Mouse (Mus musculus): ENCODE results near the gene Stambpl1. TPM values are rescaled to one million over a fixed set of nuclear protein-coding genes. Genes with fewer than 3 reads are reported as not detected.
A peak's percentile ranks its signal among the peaks of the same experiment; 100 is the strongest.
"Not testable (repeated sequence)": the region's sequence is repeated elsewhere in the genome, so short reads cannot be mapped to it uniquely, and the experiment has no call there.

The Stambpl1 gene
- total RNA-seq, 2 experiments from 2014 or later = 3.2 to 4.7 TPM

DNA sequence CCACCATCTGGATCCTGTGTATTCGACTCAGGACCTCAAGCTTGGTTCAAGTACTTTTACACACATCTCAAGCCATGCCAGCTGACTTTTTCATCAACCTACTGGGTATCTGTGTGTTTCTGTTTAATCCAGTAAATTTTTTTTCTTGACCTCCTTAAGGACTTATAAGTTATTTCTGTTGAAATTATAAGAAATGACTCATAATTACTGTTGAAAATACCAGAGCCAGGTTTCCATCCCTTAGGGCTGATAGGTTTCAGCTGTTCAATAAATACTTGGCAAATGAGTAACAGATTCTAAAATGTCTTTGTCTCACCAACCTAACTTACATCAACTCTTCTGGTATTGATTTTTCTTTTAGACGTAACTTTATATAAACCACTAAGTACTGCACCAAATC lies 3.0 kb downstream of the Stambpl1 start:
- no peak for DNase-seq (ENCODE audit: low spot score in 2 of 2)

DNA sequence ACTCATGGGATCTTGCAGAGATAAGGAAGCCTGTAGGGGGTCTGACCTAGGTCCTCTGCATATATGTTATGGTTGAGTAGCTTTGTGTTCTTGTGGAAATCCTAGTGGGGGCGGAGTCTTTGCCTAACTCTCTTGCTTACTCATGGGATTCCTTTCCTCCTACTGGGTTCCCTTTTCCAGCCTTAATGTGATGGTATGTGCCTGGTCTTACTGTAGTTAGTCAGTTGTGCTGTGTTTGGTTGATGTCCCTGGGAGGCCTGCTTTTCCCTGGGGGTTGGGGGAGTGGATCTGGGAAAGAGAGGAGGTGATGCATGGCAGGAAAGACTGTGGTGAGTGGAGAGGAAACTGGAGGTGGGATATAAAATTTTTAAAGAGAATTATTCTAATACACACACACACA lies 6.0 kb downstream of the Stambpl1 start:
- DNase-seq (ENCODE audit: low spot score in 2 of 2) = no peak

DNA sequence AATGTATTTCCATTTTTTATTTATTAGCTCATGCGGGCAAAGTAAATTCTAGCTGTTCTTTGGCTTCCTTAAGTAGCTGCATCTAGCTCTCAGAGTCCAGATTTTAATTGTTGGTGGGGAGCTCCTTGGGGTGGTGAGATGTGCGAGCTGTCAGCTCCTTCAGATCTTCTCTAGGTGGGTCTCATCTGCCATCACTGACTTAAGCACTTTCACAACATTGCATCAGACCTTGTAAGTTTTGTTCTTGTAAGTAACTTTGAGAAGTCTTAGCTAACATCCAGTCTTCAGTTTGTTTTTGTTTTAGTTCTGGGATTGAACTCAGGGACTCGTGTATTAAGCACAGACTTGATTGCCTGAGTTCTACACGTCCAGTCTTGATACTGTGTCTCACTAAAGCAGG lies 6.9 kb downstream of the Stambpl1 start:
- no peak for DNase-seq (ENCODE audit: low spot score in 2 of 2)

DNA sequence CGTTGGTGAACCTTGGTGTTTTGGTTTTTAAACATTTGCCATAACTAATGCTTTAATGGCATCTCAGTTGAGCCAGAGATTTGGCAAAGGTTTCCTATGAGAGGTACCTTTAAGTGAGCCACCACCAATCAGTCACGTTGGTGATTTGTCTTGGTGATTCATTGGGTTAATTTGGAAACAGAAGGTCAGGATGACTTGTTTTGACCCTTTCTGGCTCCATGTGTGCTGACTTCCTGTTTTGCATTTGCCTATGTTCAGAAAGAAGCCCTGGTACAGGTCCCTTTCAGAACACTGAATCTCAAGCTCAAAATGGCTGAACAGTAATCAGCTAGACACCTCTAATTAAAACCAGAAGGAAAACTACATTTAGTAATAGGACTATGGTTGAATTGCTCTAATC lies 7.5 kb downstream of the Stambpl1 start:
- DNase-seq (ENCODE audit: low spot score in 2 of 2) = no peak

DNA sequence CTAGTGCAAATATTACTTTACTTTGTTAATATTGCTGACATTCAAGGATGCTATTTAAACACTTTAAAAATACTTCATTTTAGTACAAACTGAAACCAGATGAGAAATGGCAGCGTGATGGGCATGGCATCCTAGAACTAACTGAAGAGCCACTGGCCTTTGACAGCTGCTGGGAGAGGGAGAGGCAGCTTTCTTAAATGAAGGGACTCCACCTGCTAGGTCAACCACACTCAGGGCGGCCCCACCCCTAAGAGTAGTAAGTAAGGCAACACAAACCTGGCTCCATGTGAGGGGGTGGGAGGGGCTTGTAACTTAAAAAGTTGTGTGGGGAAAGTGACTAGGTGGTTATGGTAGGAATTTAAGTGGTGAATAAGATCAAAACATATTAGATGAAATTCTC lies 10.6 kb downstream of the Stambpl1 start:
- no peak for DNase-seq (ENCODE audit: low spot score in 2 of 2)

DNA sequence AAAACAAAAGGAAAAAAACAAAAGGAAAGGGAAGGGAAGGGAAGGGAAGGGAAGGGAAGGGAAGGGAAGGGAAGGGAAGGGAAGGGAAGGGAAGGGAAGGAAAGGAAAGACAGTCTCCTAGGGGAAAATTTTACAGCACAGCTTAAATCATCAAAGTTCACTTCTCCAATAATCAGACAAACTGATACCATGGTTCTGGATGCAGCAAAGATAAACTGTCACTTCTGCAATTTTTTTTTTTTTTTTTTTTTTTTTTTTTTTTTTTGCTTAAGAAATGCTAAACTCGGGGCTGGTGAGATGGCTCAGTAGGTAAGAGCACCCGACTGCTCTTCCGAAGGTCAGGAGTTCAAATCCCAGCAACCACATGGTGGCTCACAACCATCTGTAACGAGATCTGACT lies 14.1 kb downstream of the Stambpl1 start:
- not testable (repeated sequence) for DNase-seq (ENCODE audit: low spot score in 2 of 2)

DNA sequence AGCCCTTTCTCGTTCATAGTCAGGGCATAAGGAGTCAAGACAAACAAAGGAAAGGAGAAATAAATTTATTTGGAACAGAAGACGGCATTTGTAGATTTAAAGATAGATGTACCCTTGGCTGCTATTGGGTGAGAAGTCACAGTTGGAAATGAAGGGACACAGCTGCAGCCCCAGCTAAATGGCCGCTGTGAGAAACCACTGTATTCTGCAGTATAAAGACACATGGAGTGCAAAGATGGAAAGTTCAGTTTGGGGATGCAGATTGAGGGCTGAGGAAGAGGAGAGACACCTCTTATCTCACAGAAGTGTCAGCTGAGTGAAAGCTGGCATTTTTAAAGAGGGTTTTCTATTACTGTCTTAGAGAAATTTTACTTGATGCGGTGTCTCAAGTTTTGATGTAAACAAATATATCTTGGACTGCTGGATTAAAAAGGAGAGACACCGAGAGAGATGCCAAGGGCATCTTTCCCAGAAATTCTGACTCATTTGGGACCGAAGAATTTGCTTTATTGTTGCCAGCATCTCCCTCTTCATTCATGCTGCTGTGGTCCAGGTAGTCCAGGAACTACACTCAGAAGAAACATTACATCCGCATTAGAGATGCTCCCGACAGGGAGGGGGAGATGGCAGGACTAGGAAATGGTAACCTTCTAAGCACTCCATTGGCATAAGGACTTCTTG lies 14.9 kb downstream of the Stambpl1 start:
- no peak for DNase-seq (ENCODE audit: low spot score in 2 of 2)

DNA sequence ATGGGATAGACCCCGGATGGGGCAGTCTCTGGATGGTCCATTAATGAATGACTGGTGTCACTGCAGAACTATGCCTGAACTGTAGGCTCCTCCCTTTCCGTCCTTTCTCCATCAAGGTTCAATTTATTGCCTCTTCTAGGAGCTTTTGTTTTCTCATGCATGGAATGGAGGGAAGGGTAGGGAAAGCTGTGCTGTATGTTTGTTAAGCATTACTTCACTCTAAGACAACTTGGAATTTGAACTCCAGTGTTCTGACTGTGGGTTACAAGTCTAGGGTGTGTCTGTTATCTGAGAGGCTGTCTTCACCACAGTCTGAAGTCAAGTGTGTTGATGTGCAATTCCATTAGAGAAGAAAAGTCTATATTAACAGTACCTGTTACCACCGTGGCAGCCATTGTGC lies 17.0 kb downstream of the Stambpl1 start:
- DNase-seq (ENCODE audit: low spot score in 2 of 2) = no peak

DNA sequence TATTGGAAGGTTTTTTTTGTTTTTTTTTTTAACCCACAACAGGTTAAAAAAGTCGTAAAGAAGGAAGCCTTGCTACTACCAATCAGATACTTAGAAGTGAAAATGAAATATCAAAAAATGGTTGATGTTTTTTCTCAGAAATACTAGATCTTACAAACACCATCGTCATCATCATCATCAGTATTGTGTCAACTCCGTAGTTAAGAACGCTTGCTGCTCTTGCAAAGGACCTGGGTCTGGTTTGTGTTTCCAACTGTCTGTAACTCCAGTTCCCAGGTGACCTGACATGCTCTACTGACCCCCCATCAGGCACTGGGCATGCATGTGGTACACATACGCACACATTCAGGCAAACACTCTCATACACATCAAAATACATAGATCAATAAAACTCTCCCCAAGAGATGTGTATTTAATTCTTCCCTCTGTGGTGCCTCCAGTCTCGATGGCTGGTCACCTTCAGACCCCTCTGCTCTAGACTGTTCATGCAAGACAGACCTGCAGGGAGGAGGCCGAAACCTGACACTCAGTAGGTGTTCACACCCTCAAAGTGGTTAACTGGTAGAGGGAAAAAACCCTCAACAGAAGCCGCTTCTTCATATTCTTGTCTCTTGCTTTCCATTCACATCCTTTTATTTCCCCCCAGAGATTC lies 18.0 kb downstream of the Stambpl1 start:
- no peak for DNase-seq (ENCODE audit: low spot score in 2 of 2)

DNA sequence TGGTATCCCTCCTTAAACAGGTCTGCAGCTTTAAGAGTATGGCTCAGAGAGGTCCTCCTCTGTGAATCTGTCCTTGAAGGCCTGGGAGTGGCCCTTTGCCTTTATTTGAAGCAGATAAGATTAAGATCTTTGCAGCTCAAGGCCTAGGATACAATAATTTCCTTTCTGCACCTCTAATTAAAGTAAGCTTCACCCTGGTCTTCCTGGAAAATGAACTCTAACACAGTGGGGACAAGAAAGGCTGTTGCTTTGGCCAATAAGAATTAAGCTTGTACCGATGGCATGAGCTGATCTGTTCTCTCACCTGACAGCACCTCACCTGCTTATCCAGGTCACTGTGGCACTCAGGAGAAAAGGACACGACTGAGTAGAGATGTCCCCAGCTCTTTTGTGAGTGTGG lies 18.8 kb downstream of the Stambpl1 start:
- no peak for DNase-seq (ENCODE audit: low spot score in 2 of 2)

DNA sequence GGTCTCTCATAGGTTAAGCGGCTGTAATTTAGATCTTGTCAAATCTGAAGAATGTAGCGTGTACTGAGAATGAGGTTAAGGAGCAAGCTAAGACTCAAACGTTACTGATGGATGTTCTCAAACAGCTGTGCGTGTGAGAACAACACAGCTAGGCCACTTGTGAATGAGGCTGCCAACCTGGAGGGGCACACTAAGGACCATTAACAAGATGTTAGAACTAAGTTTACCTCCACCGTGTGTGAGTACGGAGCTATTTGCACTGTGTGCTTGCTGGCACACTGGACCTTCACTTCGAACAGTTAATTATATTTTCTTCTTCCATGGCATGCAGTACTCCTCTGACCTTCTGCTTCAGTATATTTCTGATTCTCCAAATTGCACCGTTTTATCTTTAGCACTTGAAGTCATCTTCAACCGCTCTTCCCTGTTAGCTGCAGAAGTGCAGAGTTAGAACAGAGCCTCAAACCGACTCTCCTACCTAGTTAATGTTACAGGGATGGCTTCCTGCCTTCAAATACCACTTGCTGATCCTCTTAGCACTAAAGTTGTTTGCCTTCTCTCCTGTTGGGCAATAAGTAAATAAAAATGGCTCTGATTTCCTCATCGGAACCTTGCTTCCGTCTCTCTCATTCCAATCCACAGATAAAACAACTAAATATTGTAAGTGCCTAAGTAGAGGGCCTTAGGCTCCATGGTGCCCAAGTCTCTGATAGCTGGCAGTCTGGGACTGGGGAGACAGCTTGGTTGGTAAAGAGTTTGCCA lies 20.6 kb downstream of the Stambpl1 start:
- DNase-seq (ENCODE audit: low spot score in 2 of 2) = no peak

DNA sequence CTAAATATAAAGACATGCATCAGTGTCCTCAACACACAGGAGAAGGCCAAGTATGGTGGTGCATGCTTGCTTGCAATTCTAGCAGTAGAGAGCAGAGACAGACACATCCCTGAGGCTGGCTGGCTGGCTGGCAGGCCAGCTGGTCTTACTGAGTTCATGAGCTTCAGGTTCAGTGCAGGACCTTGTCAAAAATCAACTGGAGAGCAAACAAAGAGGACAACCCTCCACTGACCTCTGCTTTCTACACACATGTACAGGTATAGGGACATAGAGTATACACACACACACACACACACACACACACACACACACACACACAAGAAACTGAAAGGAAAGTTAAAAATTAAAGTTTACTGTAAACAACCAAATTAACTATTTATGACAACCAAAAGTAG lies 21.2 kb downstream of the Stambpl1 start:
- DNase-seq (ENCODE audit: low spot score in 2 of 2) = no peak

DNA sequence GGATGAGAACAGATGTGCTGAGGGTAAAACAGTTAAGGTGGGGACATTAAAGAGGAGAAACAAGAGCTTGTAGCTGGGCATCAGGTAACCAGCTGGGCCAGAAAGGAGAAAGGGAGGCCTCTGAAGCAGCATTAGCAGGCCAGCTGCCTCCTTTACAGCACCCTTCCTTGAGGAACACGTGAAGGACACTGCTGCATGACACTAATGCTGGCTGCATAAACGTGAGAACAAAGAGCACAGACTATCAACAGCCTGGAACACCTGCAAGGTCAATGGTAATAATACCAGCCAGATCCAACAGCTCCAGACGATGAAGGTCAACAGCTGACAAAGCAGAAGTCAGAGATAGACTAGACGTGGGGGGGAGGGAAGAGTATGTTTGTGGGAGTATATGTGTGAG lies 22.1 kb downstream of the Stambpl1 start:
- DNase-seq (ENCODE audit: low spot score in 2 of 2) = no peak

DNA sequence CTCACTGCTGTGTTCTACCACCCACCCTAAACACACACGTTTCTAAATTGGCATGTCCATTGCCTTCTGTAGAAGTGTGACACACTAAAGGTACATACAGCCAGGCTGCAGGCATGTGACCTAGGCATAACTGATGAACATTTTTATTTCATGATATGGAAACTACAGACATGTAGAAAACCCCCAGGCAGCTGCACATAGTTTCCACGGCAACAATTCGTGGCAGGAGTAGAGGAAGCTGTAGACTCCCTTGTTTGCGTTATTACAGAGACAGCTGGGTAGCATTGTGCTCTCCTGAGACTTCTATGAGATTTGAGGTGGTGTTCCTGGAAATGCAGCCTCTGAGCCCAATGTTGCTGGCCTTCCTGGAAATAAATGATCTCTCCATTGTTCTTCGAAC lies 24.9 kb downstream of the Stambpl1 start:
- DNase-seq (ENCODE audit: low spot score in 2 of 2) = no peak

DNA sequence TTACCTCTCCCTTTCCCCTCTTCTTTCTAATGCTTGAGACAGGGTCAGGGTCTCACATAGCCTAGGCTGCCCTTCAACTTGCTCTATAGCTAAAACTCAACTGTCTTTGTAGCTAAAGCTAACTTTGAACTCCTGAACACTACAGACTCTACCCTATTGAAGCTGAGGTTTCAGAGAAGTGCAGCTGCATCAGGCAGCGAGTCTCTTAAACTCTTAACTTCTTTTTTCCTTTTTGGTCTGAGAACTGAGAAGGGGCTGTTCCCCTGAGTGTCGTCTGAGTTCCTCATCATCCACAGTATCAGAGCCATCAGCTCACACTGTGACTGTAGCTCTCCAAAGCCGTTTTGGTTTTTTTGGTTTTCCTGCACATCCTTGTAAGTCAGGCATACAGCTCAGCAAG lies 25.7 kb downstream of the Stambpl1 start:
- no peak for DNase-seq (ENCODE audit: low spot score in 2 of 2)

DNA sequence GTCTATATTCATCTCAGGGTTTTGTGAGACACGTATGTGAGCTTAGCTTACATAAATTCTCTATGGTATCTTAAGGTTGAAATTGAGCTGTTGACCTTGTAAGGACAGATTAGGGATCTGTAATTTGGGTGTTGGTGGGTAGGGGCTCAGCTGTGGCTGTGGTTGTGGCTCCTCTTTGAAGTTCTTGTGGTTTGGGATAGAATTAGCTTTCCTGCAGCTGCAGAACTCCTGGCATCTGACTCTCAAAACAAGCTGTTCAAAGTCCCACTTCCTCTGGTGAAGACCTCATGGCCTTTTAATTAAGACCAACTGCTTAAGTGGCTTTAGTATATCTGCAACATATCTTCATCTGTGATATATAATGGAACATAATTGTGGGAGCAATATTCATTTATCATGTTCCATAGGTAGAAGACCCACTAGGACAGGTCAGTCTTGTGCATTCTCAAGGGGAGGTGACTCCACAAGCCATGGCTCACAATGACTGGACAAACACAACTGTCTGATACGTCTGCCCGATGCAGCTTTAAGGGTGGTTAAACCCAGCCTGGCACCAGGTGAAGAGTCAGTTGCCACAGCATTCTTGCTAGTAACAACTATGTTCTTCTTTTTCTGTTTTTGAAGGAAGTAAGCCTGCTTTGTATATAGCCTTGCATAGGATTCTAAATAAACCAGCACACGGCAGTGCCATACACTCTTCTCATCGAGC lies 27.4 kb downstream of the Stambpl1 start:
- DNase-seq (ENCODE audit: low spot score in 2 of 2) = no peak

DNA sequence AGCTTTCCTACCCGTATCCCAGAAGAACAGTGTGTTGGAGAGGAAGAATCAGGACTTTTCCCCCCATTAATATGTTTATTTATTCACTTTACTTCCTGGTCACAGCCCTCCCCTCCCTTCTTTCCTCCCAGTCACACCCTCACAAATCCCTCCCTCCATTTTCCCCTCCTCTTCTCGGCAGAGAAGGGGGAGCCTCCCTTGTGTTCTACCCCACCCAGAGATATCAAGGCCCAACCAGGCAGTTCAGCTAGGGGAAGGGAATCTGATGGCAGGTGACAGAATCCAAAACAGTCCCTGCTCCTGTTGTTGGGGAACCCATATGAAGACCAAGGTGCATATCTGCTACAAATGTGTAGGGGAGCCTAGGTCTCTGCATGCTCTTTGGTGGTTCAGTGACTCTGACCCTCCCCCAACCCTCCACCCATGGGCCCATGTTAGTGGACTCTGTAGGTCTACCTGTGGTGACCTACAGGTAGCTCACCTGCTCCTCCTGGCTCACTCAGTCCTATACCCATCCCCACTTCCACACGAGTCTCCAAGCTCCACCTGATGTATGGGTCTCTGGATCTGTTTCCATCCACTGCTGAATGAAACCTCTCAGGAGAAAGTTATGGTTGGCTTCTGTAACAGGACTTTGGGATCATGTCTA lies 28.8 kb downstream of the Stambpl1 start:
- no peak for DNase-seq (ENCODE audit: low spot score in 2 of 2)

DNA sequence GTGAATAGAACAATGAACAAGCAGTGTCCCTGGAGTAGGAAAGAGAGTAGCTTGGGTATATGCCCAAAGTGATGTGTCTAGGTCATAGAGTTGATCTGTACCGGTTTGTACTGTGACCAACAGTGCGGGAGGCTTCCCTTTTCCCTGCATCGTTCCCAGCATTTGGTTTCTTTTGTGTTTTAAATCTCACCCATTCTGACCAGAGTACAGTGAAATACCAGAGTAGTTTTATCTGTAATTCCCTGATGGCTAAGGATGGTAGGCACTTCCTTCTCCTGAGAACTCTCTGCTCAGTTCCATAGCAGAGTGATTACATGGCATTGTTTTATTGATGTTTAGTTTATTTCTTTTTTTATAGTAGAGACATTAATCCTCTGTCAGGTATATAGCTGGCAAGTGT lies 30.8 kb downstream of the Stambpl1 start:
- DNase-seq (ENCODE audit: low spot score in 2 of 2) = no peak

DNA sequence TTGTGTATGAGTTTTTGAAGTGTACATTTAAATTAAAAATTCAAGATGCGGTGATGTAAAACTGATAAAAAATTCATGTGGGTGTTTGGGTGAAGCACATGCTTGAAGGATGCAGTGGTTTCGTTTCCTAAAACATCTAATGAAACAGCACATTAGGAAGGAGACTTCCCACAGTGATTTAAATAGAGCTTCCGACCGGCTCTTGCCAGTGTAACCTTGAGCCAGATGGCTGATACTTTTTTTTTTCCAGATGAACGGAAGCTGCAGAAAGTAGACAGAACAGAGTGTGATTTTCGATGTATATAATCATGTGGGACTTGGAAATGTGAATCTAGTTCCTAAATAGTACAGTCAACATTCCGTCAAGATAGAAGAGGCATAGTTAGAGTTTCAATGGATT lies 39.6 kb downstream of the Stambpl1 start:
- no peak for DNase-seq (ENCODE audit: low spot score in 2 of 2)

DNA sequence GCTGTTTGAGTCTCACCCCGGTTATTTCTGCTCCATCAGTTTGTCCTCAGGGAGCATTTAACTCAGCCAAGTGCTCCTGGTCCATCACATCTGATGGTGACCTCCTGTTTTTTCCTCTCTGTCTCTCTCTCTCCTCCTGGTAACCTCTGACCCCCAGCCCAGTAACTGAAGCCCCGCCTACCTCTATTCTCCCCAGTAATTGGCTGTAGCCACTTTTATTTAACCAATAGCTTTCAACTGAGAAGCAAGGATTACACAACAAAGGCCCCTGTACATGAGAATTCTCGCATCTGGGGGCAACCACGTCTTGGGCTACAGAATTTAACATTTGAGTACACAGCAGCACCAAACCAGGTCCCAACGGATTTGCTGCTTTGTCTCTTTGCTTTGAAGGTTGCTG lies 40.3 kb downstream of the Stambpl1 start:
- DNase-seq (ENCODE audit: low spot score in 2 of 2) = no peak

DNA sequence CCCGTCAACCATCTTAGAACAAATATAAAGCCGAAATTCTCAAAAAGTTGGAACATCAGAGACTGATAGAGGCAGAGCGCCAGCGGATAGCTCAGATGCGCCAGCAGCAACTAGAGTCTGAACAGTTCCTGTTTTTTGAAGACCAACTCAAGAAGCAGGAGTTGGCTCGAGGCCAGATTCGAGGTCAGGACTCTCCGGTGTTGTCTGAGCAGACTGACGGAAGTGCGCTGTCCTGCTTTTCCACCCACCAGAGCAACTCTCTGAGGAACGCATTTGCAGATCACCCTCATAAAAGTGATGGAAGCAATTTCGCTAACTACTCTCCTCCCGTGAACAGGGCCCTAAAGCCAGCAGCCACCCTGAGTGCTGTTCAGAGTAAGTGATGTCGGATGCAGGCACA lies 41.9 kb downstream of the Stambpl1 start:
- peak; percentile 24 to 62 for DNase-seq (ENCODE audit: low spot score in 2 of 2)

Measured in adrenal gland, adult 18-20 months (tissue).